Mouse (Mus musculus): Measurements from ENCODE around the gene Bves. TPM values are rescaled to one million over a fixed set of nuclear protein-coding genes. Genes with fewer than 3 reads are reported as not detected.
"Not testable (repeated sequence)": the region's sequence is repeated elsewhere in the genome, so short reads cannot be mapped to it uniquely, and the experiment has no call there.

The Bves gene
- polyA plus RNA-seq, 1 experiment from 2014 or later = 10.1 TPM

DNA sequence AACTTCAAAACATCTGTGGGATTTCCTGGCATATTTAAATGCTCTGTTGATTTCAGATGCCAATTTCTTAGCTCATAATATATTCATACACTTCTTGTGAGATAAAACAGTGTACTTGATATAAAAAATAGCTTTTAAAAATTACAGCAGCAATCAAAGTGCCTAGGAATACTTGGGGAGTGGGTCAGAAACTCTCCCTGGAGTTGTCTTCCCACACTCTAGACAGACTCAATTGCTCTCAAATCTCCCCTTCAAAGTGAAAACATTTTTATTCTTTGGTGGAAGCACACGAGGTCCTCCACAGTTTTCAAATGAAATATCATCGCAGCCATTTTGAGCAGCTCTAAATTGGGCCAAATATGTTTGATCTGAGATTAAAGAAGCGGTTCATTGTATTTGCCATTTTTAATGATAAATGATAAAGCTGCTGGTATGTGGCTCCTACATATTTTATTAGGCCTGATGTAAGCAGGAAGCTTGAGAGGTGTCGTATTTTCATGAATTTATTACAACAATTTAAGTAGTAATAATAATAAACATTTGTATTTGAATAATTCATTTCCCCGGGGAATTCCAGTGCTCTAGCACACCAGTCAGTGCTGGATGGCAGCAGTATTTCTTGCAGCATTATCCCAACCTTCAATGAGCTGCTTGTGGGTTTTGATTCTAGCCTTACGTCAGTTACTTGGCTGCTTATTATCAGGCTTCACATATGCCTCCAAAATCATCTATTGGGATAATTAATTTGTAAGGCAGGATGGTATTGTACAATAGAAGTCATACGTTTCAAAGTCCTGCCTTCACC lies 7.2 kb upstream of the Bves start:
- 70% methylated on average over 7 of the region's 7 CpGs for WGBS
- no peaks in the 10 kb centered on the region for H3K9me3 ChIP-seq (ENCODE audit: control insufficient read depth, low read length)
- no peaks in the 10 kb centered on the region for H3K36me3 ChIP-seq (ENCODE audit: control insufficient read depth, insufficient read depth, low read length)
- DNase-seq (ENCODE audit: low spot score) (no peak), ATAC-seq (ENCODE audit: insufficient number of reproducible peaks, low FRiP score, low TSS enrichment, low read depth) (no peak)
- H3K27ac ChIP-seq (replicated peaks; ENCODE audit: low read depth, low read length) = no peak overlapping the region
- H3K9ac ChIP-seq (ENCODE audit: low read length) = no peak overlapping the region
- H3K27me3 ChIP-seq (ENCODE audit: control insufficient read depth, insufficient read depth, low read length) = no peaks in the 10 kb centered on the region
- H3K4me3 ChIP-seq (ENCODE audit: low read depth, low read length) = no peak overlapping the region
- H3K4me1 ChIP-seq (ENCODE audit: control insufficient read depth, insufficient read depth, low read length) = no peaks in the 10 kb centered on the region
- no peak overlapping the region for H3K4me2 ChIP-seq (ENCODE audit: low read depth, severe bottlenecking)

DNA sequence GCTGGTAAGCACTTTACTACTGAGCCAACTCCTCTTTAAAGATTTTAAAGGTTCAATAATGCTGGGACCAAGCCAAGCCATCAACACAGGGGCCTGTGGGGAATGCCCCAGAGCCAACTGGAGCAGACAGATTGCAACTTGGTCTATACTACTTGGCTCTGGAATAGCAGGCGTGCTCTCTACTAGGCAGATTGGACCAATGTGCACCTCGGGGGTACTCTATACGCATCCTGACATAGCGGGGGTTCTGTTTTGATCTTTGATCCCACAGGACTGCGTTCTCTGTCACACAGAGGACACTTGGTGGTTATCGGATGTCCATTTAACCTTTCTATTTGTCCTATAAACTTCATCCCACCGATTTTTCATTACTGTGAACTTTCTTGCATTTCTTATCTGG lies 647 bp upstream of the Bves start:
- peak; percentile 26 for DNase-seq (ENCODE audit: low spot score)
- 0 out of 2 replicates have a peak, but pooled peaks cover 3% of the 10 kb centered on the region for H3K4me1 ChIP-seq (ENCODE audit: control insufficient read depth, insufficient read depth, low read length)
- no peaks in the 10 kb centered on the region; the same call in 1 of the 2 replicates for H3K27me3 ChIP-seq (ENCODE audit: control insufficient read depth, insufficient read depth, low read length)
- H3K9me3 ChIP-seq (ENCODE audit: control insufficient read depth, low read length) = no peaks in the 10 kb centered on the region
- no peak overlapping the region for H3K9ac ChIP-seq (ENCODE audit: low read length)
- 21% methylated on average over 7 of the region's 7 CpGs for WGBS
- peak overlapping the region; percentile 76 for H3K4me3 ChIP-seq (ENCODE audit: low read depth, low read length)
- peak; percentile 61 for ATAC-seq (ENCODE audit: insufficient number of reproducible peaks, low FRiP score, low TSS enrichment, low read depth)
- no peak overlapping the region for H3K27ac ChIP-seq (replicated peaks; ENCODE audit: low read depth, low read length)
- H3K4me2 ChIP-seq (ENCODE audit: low read depth, severe bottlenecking) = peak overlapping the region; percentile 86; the same call in 1 of the 2 replicates
- no peaks in the 10 kb centered on the region for H3K36me3 ChIP-seq (ENCODE audit: control insufficient read depth, insufficient read depth, low read length)

DNA sequence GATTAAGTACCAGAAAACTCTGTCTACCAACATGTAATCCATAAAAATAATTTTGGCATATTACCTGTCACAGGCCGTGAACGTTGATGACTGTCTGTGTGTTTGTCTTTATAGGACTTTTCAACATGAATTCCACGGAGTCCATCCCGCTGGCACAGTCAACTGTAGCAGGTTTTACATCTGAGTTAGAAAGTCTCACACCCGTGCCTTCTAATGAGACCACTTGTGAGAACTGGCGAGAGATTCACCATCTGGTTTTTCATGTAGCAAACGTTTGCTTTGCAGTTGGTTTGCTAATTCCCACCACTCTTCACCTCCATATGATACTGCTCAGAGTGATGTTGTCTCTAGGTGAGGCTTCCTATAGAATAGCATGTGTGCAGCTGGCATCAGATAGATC lies 3.5 kb downstream of the Bves start:
- ATAC-seq (ENCODE audit: insufficient number of reproducible peaks, low FRiP score, low TSS enrichment, low read depth) (no peak), DNase-seq (ENCODE audit: low spot score) (no peak)
- no peaks in the 10 kb centered on the region for H3K36me3 ChIP-seq (ENCODE audit: control insufficient read depth, insufficient read depth, low read length)
- no peaks in the 10 kb centered on the region for H3K9me3 ChIP-seq (ENCODE audit: control insufficient read depth, low read length)
- no peak overlapping the region for H3K27ac ChIP-seq (replicated peaks; ENCODE audit: low read depth, low read length)
- no peak overlapping the region for H3K9ac ChIP-seq (ENCODE audit: low read length)
- no peak overlapping the region for H3K4me3 ChIP-seq (ENCODE audit: low read depth, low read length)
- WGBS = 75% methylated on average over 7 of the region's 7 CpGs
- 0 out of 2 replicates have a peak, but pooled peaks cover 3% of the 10 kb centered on the region for H3K4me1 ChIP-seq (ENCODE audit: control insufficient read depth, insufficient read depth, low read length)
- H3K27me3 ChIP-seq (ENCODE audit: control insufficient read depth, insufficient read depth, low read length) = no peaks in the 10 kb centered on the region; the same call in 1 of the 2 replicates
- H3K4me2 ChIP-seq (ENCODE audit: low read depth, severe bottlenecking) = no peak overlapping the region

DNA sequence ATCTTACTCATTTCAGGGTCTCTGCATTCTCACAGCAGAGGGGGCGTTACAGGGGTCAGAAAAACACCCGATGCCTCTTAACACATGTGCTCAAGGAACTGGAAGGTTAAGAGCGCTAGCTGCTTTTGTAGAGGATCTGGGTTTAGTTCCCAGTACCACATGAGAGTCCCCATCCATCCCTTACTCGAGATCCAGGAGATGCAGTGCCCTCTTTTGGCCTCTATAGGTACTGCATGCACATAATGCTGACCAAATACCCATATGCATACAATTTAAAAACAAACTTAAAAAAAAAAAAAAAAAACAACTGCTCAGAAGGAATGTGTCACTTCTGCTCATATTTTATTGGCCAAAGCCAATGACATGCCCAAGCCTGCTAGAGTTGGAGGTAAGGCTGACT lies 8.8 kb downstream of the Bves start:
- ATAC-seq (ENCODE audit: insufficient number of reproducible peaks, low FRiP score, low TSS enrichment, low read depth) (no peak), DNase-seq (ENCODE audit: low spot score) (no peak)
- no peaks in the 10 kb centered on the region for H3K9me3 ChIP-seq (ENCODE audit: control insufficient read depth, low read length)
- H3K4me3 ChIP-seq (ENCODE audit: low read depth, low read length) = no peak overlapping the region
- no peaks in the 10 kb centered on the region for H3K4me1 ChIP-seq (ENCODE audit: control insufficient read depth, insufficient read depth, low read length)
- WGBS = 86% methylated on average over 4 of the region's 4 CpGs
- H3K9ac ChIP-seq (ENCODE audit: low read length) = no peak overlapping the region
- H3K36me3 ChIP-seq (ENCODE audit: control insufficient read depth, insufficient read depth, low read length) = no peaks in the 10 kb centered on the region
- no peak overlapping the region for H3K27ac ChIP-seq (replicated peaks; ENCODE audit: low read depth, low read length)
- no peak overlapping the region for H3K4me2 ChIP-seq (ENCODE audit: low read depth, severe bottlenecking)
- no peaks in the 10 kb centered on the region for H3K27me3 ChIP-seq (ENCODE audit: control insufficient read depth, insufficient read depth, low read length)

DNA sequence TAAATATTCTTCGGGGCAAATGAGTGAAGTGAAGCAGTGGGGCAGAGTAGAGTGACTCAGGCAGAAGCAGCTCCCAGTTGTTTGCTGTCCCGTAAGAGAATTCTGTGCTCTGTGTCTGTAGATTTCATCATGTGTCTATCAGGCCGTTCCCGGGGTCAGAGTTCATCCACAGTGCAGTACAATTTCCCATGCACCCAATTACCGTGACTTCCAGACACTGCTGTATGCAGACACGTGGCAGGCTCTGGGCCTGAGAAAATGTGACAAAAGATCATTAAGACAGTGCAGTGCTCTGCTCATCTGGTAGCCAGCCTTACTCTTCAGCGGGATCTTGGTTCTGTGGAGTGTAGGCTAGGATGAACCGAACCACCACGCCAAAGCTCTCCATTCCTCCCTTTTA lies 9.6 kb downstream of the Bves start:
- Histone ChIP-seq H3K36me3 (ENCODE audit: control insufficient read depth, insufficient read depth, low read length) (no peaks in the 10 kb centered on the region), H3K9me3 (ENCODE audit: control insufficient read depth, low read length) (no peaks in the 10 kb centered on the region), H3K4me1 (ENCODE audit: control insufficient read depth, insufficient read depth, low read length) (no peaks in the 10 kb centered on the region), H3K4me2 (ENCODE audit: low read depth, severe bottlenecking) (no peak overlapping the region), H3K9ac (ENCODE audit: low read length) (no peak overlapping the region), H3K27ac (replicated peaks; ENCODE audit: low read depth, low read length) (no peak overlapping the region), H3K27me3 (ENCODE audit: control insufficient read depth, insufficient read depth, low read length) (no peaks in the 10 kb centered on the region), H3K4me3 (ENCODE audit: low read depth, low read length) (no peak overlapping the region)
- DNase-seq (ENCODE audit: low spot score) = no peak
- WGBS = 76% methylated on average over 9 of the region's 9 CpGs
- ATAC-seq (ENCODE audit: insufficient number of reproducible peaks, low FRiP score, low TSS enrichment, low read depth) = no peak

DNA sequence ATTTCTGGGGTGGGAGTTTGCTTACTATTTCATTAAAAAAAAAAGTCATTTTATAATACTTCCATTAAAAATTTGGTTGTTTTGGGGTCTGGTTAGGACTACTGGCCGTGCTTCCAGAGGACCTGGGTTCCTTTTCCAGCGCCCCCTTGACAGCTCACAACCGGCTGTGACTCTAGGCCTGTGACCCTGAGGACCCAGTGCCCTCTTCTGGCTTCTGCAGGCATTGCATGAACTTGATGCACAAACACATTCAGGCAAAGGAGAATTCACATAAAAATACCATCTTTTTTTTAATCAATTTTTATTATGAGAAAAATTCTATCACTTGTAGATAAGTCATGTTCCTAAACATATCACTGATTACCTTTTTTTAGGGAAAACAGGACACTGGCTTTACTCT lies 12.6 kb downstream of the Bves start:
- not testable (repeated sequence) for H3K4me1 ChIP-seq (ENCODE audit: control insufficient read depth, insufficient read depth, low read length); H3K9me3 ChIP-seq (ENCODE audit: control insufficient read depth, low read length); H3K4me2 ChIP-seq (ENCODE audit: low read depth, severe bottlenecking); DNase-seq (ENCODE audit: low spot score); ATAC-seq (ENCODE audit: insufficient number of reproducible peaks, low FRiP score, low TSS enrichment, low read depth); H3K27ac ChIP-seq (replicated peaks; ENCODE audit: low read depth, low read length); H3K27me3 ChIP-seq (ENCODE audit: control insufficient read depth, insufficient read depth, low read length); H3K36me3 ChIP-seq (ENCODE audit: control insufficient read depth, insufficient read depth, low read length); H3K9ac ChIP-seq (ENCODE audit: low read length); H3K4me3 ChIP-seq (ENCODE audit: low read depth, low read length)
- WGBS = 82% methylated on average over 3 of the region's 3 CpGs

DNA sequence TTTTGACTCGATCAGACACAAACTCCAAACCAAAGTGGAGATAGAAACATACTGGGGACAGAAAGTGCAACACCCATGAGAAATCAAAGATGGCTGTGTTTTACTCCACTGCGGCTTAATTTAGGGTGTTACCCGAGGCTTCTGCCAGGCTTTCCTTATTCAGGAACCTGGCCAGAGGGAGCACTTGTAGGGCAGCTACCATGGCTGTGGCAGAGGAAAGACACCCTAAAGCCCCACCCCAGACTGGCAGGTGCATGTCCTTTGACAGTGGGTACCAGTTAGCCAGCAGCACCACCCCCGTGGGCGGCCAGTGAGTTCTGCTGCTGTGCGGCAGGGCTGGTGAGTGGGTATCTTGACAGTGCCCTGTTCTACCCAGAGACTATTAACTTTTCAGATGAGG lies 20.5 kb downstream of the Bves start:
- ATAC-seq (ENCODE audit: insufficient number of reproducible peaks, low FRiP score, low TSS enrichment, low read depth) = no peak
- Histone ChIP-seq H3K4me1 (ENCODE audit: control insufficient read depth, insufficient read depth, low read length) (no peaks in the 10 kb centered on the region), H3K4me3 (ENCODE audit: low read depth, low read length) (no peak overlapping the region), H3K27ac (replicated peaks; ENCODE audit: low read depth, low read length) (no peak overlapping the region), H3K9me3 (ENCODE audit: control insufficient read depth, low read length) (no peaks in the 10 kb centered on the region), H3K9ac (ENCODE audit: low read length) (no peak overlapping the region), H3K4me2 (ENCODE audit: low read depth, severe bottlenecking) (no peak overlapping the region), H3K36me3 (ENCODE audit: control insufficient read depth, insufficient read depth, low read length) (no peaks in the 10 kb centered on the region), H3K27me3 (ENCODE audit: control insufficient read depth, insufficient read depth, low read length) (no peaks in the 10 kb centered on the region)
- DNase-seq (ENCODE audit: low spot score) = no peak
- WGBS = 91% methylated on average over 6 of the region's 6 CpGs

DNA sequence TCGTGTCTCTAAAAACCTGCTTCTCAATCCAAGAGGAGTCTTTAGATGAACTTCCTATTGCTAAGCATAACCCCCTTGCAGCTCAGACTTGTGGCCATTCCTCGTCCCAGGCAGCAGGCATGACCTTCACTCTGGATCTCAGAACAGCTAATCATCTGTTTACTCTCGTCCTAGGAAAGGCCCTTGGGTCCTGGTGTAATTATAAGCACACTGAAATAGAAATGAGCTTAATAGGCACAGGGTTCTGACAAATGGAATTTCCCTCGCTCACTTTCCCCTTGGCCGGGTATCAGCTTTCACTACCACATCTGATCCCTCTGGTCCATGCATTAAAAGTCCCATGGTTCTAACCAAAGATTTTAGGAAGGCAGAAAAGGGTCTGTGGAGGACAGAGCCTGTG lies 27.8 kb downstream of the Bves start:
- no peaks in the 10 kb centered on the region for H3K9me3 ChIP-seq (ENCODE audit: control insufficient read depth, low read length)
- 37% methylated on average over 5 of the region's 5 CpGs for WGBS
- H3K27ac ChIP-seq (replicated peaks; ENCODE audit: low read depth, low read length) = no peak overlapping the region
- no peak overlapping the region for H3K9ac ChIP-seq (ENCODE audit: low read length)
- no peak overlapping the region for H3K4me2 ChIP-seq (ENCODE audit: low read depth, severe bottlenecking)
- ATAC-seq (ENCODE audit: insufficient number of reproducible peaks, low FRiP score, low TSS enrichment, low read depth) = no peak
- H3K36me3 ChIP-seq (ENCODE audit: control insufficient read depth, insufficient read depth, low read length) = no peaks in the 10 kb centered on the region
- H3K27me3 ChIP-seq (ENCODE audit: control insufficient read depth, insufficient read depth, low read length) = no peaks in the 10 kb centered on the region
- no peaks in the 10 kb centered on the region; the same call in 1 of the 2 replicates for H3K4me1 ChIP-seq (ENCODE audit: control insufficient read depth, insufficient read depth, low read length)
- no peak overlapping the region for H3K4me3 ChIP-seq (ENCODE audit: low read depth, low read length)
- no peak for DNase-seq (ENCODE audit: low spot score)
